Mouse (Mus musculus): ENCODE measurements at regions not wholly inside any gene's neighbourhood (a gene's known extent, or its start where the extent isn't known, plus 50 kb on each side); places are given as distances from the start of the nearest gene placed in this dataset.

- TF ChIP-seq CTCF (IDR thresholded peaks at IDR 0.05; ENCODE audit: low read depth, low read length): no peak
- no peak for TF ChIP-seq POLR2A (IDR thresholded peaks at IDR 0.05; ENCODE audit: extremely low read depth, insufficient read depth, low read length)
- H3K36me3 ChIP-seq (ENCODE audit: control insufficient read depth, insufficient read depth, low read length): no peaks in the 10 kb centered on the region
- H3K27ac ChIP-seq (replicated peaks; ENCODE audit: insufficient read depth, low read depth, low read length): no peak overlapping the region
- H3K4me3 ChIP-seq (ENCODE audit: insufficient read depth, low read depth, low read length): no peak overlapping the region
- 84% methylated on average over 3 of the region's 3 CpGs for WGBS
- no peaks in the 10 kb centered on the region for H3K4me1 ChIP-seq (ENCODE audit: control insufficient read depth, insufficient read depth, low read length)
- DNase-seq (ENCODE audit: extremely low read depth, low read depth, low spot score): no peak
- H3K27me3 ChIP-seq (ENCODE audit: control insufficient read depth, insufficient read depth, low read length): no peaks in the 10 kb centered on the region
- H3K79me2 ChIP-seq (ENCODE audit: control insufficient read depth, insufficient read depth, low read length): no peaks in the 10 kb centered on the region
- H3K9ac ChIP-seq (ENCODE audit: low read depth, low read length): no peak overlapping the region
These were observed 311.8 kb upstream of the Dmac1 start for GRCm38 (mm10) chr4:75589901-75590300.

GRCm38 (mm10) chr4:75588095-75588875 is 310.2 kb upstream of the Dmac1 start:
- Histone ChIP-seq H3K27me3 (ENCODE audit: control insufficient read depth, insufficient read depth, low read length) (no peaks in the 10 kb centered on the region), H3K27ac (replicated peaks; ENCODE audit: insufficient read depth, low read depth, low read length) (no peak overlapping the region), H3K36me3 (ENCODE audit: control insufficient read depth, insufficient read depth, low read length) (no peaks in the 10 kb centered on the region), H3K4me3 (ENCODE audit: insufficient read depth, low read depth, low read length) (no peak overlapping the region), H3K9ac (ENCODE audit: low read depth, low read length) (no peak overlapping the region), H3K4me1 (ENCODE audit: control insufficient read depth, insufficient read depth, low read length) (no peaks in the 10 kb centered on the region), H3K79me2 (ENCODE audit: control insufficient read depth, insufficient read depth, low read length) (no peaks in the 10 kb centered on the region)
- TF ChIP-seq POLR2A (IDR thresholded peaks at IDR 0.05; ENCODE audit: extremely low read depth, insufficient read depth, low read length): no peak
- no peak for TF ChIP-seq CTCF (IDR thresholded peaks at IDR 0.05; ENCODE audit: low read depth, low read length)
- DNase-seq (ENCODE audit: extremely low read depth, low read depth, low spot score): no peak
- 75% methylated on average over 6 of the region's 6 CpGs for WGBS

- 79% methylated on average over 1 of the region's 1 CpGs for WGBS
These were observed 301.8 kb upstream of the Dmac1 start for GRCm38 (mm10) chr4:75579865-75580264.

GRCm38 (mm10) chr4:75572603-75573002 is 294.5 kb upstream of the Dmac1 start:
- no peak for DNase-seq (ENCODE audit: extremely low read depth, low read depth, low spot score)
- Histone ChIP-seq H3K79me2 (ENCODE audit: control insufficient read depth, insufficient read depth, low read length) (no peaks in the 10 kb centered on the region), H3K4me3 (ENCODE audit: insufficient read depth, low read depth, low read length) (no peak overlapping the region), H3K9ac (ENCODE audit: low read depth, low read length) (no peak overlapping the region), H3K27me3 (ENCODE audit: control insufficient read depth, insufficient read depth, low read length) (no peaks in the 10 kb centered on the region), H3K4me1 (ENCODE audit: control insufficient read depth, insufficient read depth, low read length) (no peaks in the 10 kb centered on the region), H3K27ac (replicated peaks; ENCODE audit: insufficient read depth, low read depth, low read length) (no peak overlapping the region), H3K36me3 (ENCODE audit: control insufficient read depth, insufficient read depth, low read length) (no peaks in the 10 kb centered on the region)
- no peak for TF ChIP-seq CTCF (IDR thresholded peaks at IDR 0.05; ENCODE audit: low read depth, low read length)
- no peak for TF ChIP-seq POLR2A (IDR thresholded peaks at IDR 0.05; ENCODE audit: extremely low read depth, insufficient read depth, low read length)

More at GRCm38 (mm10) chr4:75579865-75580264, 301.8 kb upstream of the Dmac1 start:
- no peaks in the 10 kb centered on the region for H3K4me1 ChIP-seq (ENCODE audit: control insufficient read depth, insufficient read depth, low read length)
- TF ChIP-seq CTCF (IDR thresholded peaks at IDR 0.05; ENCODE audit: low read depth, low read length) (no peak), POLR2A (IDR thresholded peaks at IDR 0.05; ENCODE audit: extremely low read depth, insufficient read depth, low read length) (no peak)
- no peak overlapping the region for H3K9ac ChIP-seq (ENCODE audit: low read depth, low read length)
- H3K27ac ChIP-seq (replicated peaks; ENCODE audit: insufficient read depth, low read depth, low read length): no peak overlapping the region
- H3K4me3 ChIP-seq (ENCODE audit: insufficient read depth, low read depth, low read length): no peak overlapping the region
- H3K79me2 ChIP-seq (ENCODE audit: control insufficient read depth, insufficient read depth, low read length): no peaks in the 10 kb centered on the region
- no peak for DNase-seq (ENCODE audit: extremely low read depth, low read depth, low spot score)
- no peaks in the 10 kb centered on the region for H3K27me3 ChIP-seq (ENCODE audit: control insufficient read depth, insufficient read depth, low read length)
- H3K36me3 ChIP-seq (ENCODE audit: control insufficient read depth, insufficient read depth, low read length): no peaks in the 10 kb centered on the region

GRCm38 (mm10) chr4:75567630-75568029 is 289.5 kb upstream of the Dmac1 start:
- H3K4me3 ChIP-seq (ENCODE audit: insufficient read depth, low read depth, low read length): no peak overlapping the region
- H3K9ac ChIP-seq (ENCODE audit: low read depth, low read length): no peak overlapping the region
- no peak overlapping the region for H3K27ac ChIP-seq (replicated peaks; ENCODE audit: insufficient read depth, low read depth, low read length)
- no peak for TF ChIP-seq POLR2A (IDR thresholded peaks at IDR 0.05; ENCODE audit: extremely low read depth, insufficient read depth, low read length)
- TF ChIP-seq CTCF (IDR thresholded peaks at IDR 0.05; ENCODE audit: low read depth, low read length): no peak
- DNase-seq (ENCODE audit: extremely low read depth, low read depth, low spot score): no peak
- H3K4me1 ChIP-seq (ENCODE audit: control insufficient read depth, insufficient read depth, low read length): no peaks in the 10 kb centered on the region
- H3K27me3 ChIP-seq (ENCODE audit: control insufficient read depth, insufficient read depth, low read length): no peaks in the 10 kb centered on the region
- whole genome bisulfite sequencing: 56% methylated on average over 2 of the region's 2 CpGs
- no peaks in the 10 kb centered on the region for H3K79me2 ChIP-seq (ENCODE audit: control insufficient read depth, insufficient read depth, low read length)
- no peaks in the 10 kb centered on the region for H3K36me3 ChIP-seq (ENCODE audit: control insufficient read depth, insufficient read depth, low read length)

GRCm38 (mm10) chr4:75562480-75562879 is 284.4 kb upstream of the Dmac1 start:
- no peaks in the 10 kb centered on the region for H3K36me3 ChIP-seq (ENCODE audit: control insufficient read depth, insufficient read depth, low read length)
- no peak overlapping the region for H3K9ac ChIP-seq (ENCODE audit: low read depth, low read length)
- H3K27ac ChIP-seq (replicated peaks; ENCODE audit: insufficient read depth, low read depth, low read length): no peak overlapping the region
- H3K4me1 ChIP-seq (ENCODE audit: control insufficient read depth, insufficient read depth, low read length): no peaks in the 10 kb centered on the region
- H3K4me3 ChIP-seq (ENCODE audit: insufficient read depth, low read depth, low read length): no peak overlapping the region
- WGBS: 41% methylated on average over 4 of the region's 4 CpGs
- no peak for DNase-seq (ENCODE audit: extremely low read depth, low read depth, low spot score)
- H3K79me2 ChIP-seq (ENCODE audit: control insufficient read depth, insufficient read depth, low read length): no peaks in the 10 kb centered on the region
- no peaks in the 10 kb centered on the region for H3K27me3 ChIP-seq (ENCODE audit: control insufficient read depth, insufficient read depth, low read length)
- no peak for TF ChIP-seq POLR2A (IDR thresholded peaks at IDR 0.05; ENCODE audit: extremely low read depth, insufficient read depth, low read length)
- no peak for TF ChIP-seq CTCF (IDR thresholded peaks at IDR 0.05; ENCODE audit: low read depth, low read length)

All from liver, adult 2 months (tissue).